Mouse (Mus musculus): ENCODE results near the gene Arhgef19.
A peak's percentile ranks its signal among the peaks of the same experiment; 100 is the strongest.

The Arhgef19 gene

DNA sequence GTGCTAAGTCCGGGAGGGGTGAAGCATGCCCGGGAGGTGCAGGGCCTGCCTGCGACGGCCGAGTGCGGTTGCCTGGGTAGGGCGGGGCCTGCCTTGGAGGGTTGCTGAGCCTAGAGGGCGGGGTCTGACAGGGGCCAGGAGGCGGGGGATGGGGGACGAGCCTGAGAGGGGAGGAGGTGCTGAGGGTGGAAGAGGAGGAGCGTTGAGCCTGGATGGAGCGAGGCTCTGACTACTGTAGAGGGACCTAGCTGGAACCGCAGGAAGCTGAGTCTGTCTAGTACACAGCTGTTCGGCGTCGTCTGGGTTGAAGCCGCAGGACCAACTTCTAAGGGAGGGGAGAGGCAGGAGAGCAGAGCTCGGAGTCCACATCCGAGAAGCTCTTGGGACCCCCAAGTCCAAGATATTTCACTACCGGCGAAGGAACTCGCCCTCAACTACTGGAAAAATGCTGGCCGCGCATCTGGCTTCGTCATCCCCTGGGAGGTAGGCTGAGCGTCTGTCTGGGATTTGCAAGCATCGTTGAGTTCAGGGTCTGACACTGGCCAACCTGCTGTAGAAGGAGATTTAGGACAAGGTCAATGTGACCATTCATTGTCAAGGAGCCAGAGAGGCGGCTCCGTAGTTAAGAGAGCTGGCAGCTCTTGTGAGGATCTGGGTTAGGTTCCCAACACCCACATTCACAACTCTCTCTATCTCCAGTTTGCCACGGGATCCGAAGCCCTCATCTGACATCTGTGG is at the start of gene Arhgef19:
Gene Arhgef19 (plus strand): TSS at position 112 of the 738 bp plus-strand sequence.
- DNase-seq (ENCODE audit: low read depth, low spot score): no peak

DNA sequence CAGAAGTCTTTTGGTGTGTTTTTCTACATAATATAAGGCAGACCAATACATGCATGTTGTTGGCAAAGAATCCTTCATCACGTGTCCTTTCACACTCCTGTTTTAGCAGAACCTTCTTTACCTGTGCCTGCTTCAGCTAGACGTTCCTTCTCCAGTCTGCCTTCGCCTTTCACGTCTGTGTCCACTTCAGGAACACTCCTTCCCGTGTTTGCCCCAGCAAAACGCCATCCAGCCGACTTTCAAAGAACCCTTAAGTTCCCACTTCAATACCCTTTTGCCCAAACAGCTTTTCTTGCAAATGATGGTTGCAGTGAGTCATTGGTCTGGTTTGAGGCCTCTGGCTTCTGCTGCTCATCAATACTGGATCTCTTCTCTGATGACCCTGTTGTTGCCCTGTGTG is 48.0 kb upstream of the Arhgef19 start:
- no peak for DNase-seq (ENCODE audit: low read depth, low spot score)

DNA sequence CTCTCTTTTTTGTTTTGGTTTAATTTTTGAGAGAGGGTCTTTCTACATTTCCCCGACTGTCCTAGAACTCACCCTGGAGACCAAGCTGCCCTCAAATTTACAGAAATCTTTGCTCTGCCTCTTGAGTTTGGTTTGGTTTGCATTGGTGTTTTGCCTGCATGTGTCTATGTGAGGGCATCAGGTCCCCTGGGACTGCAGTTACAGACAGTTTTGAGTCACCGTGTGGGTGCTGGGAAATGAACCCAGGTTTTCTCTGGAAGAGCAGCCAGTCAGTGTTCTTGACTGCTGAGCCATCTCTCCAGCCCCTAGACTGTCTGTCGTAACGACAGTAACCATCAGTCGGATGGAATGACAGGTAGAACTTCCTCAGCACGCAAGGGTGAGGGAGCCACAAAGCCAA is 44.7 kb upstream of the Arhgef19 start:
- DNase-seq (ENCODE audit: low read depth, low spot score): no peak

DNA sequence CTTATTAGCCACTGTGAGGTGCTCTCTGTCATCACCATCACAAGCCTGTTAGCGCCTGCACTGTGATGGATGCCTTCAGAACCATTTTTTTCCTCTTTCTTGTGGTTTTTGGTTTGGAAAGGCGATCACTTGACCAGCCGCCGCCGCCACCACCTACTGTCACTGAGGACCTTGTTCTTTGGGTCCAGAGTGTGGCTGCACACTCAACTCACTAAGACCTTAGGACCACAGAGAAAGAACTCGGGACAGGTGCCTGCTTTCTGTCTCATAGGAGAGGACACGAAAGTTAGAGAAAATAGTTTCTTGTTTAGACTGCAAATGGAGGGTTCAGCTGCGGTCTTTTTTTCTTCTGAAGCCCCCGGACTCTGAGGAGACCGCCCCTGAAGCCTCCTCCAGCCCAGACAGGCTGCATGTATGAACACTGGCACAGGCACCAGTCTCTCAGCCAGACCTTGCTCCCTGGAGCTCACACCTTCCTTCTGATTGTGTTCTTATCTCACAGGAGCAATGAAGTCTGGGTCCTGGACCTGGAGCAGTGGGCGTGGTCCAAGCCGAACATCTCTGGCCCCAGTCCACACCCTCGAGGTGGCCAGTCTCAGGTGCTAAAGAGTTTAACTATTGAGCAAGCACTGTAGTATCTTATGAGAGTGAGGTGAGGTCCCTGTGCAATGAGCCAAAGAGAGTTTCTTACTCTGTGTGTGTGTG is 42.2 kb upstream of the Arhgef19 start:
- DNase-seq (ENCODE audit: low read depth, low spot score): no peak

DNA sequence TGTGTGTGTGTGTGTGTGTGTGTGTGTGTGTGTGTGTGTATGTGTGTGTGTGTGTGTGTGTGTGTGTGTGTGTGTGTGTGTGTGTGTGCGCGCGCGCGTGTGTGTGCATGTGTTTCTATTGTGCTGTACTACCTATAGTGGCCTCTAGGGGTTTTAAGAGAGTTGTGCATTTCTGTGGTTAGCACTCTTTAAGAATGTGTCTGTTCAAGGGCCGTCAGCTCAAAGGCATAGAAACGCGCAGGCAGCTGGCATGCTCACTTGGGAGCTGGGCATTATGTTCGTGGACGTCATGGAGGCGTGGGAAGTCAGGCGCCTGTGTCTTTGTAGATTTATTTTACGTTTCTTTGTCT is 41.6 kb upstream of the Arhgef19 start:
- DNase-seq (ENCODE audit: low read depth, low spot score): no peak

DNA sequence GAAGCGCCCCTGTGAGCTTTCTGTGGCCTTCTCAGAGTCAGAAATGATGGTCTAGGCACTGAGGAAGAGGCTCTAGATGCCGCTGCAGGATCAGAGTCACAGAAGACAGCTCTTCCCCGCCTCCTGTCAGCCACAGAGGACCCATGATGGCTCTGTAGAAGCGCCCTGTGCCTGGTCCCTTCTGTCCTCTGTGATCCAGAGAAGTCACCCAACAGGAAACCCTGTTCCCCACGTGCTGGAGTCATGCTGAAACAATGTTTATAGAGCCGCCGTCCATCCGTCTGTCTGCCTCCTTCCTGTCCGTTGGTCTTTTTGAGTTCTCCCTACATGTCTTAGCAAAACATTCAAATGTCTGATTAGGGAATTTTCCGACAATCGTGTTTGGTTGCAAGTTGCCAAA is 38.4 kb upstream of the Arhgef19 start:
- no peak for DNase-seq (ENCODE audit: low read depth, low spot score)

DNA sequence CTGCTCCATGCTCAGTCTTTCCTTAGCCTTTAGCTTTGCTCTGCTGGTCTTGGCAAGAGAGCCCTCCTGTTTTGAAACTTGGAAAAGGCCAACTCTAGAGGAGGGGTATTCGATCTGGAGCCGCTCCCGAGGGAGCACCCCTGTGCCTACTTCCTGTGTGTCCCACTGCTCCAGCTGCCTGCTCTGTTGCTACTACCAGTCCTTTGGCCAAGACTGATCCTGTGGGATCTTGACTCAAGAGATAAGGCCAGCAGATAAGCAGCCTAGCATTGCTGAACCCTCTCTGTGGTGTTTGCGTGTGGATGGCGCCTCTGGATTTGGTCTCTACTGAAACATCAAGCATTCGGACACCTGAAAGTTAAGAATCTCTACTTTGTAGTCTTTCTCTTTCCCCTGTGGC is 37.1 kb upstream of the Arhgef19 start:
- no peak for DNase-seq (ENCODE audit: low read depth, low spot score)

DNA sequence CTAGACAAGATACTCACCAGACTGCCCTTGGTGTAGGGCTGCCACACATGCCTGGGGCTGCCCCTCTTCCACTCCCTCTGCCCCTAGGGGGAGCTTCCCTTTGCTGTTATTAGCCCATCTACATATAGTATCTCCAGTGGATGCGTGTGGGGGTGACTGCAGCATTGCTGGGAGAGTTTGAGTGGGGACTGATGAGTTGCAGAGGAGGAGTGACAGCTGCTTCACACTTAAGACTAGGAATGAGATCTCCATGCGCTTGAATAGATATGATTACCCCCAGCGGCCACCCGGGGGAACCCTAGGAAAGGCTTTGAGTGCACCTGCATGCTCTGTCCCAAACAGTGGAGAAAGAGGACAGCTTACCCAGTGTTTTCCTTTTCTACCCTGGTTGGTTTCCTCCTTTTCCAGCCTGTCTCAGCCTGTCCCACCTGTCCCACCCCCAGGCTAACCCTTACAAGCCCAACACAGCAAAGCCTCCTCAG is 34.7 kb upstream of the Arhgef19 start:
- DNase-seq (ENCODE audit: low read depth, low spot score): no peak

DNA sequence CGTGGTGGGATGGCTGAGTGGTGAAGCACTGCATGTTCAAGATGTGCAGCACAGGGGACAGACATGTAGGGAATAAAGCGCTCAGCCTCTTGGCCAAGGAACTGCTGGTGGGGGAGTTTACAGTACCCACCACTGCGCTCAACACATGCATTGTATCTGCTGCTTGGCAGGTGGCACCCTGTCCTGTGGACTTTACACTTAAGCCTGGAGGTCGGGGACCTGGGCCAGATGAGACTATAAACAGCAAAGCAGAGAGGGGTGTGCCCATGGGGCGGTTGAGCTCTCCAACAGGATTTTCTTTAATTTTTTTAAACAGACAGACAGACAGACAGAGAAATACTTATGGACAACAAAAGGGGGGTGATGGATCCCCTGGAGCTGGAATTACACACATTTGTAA is 32.2 kb upstream of the Arhgef19 start:
- no peak for DNase-seq (ENCODE audit: low read depth, low spot score)

DNA sequence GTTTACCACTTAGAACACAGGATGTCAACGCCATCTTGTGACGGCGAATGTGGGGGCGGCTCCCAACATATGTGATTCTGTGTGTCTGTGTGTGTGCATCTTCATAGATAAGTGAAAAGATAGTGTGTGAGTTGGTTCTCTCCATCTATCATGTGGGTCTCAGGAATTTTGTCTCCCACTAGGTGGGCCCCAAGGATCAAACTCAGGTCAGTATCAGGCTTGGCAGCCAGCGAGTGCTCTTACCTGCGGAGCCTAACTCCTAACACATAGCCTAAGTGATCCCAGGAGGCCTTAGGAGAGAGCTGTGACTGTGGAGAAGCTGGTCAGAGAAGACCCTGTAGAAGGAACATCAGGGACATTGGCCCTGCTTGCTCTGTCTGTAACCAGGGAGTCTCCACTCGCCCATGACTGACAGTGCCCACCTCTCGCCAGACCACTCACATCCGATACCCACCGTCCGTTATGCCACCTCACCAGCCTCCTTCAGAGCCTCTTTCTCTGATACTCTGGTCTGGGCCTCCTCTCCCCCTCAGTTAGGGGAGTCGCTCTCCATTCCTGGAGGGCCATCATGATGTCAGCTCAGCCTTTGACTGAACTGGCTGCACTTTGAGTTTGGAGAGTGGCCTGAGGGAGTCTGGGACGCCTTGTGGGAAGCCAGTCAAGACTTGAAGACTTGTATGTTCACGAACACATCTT is 28.6 kb upstream of the Arhgef19 start:
- DNase-seq (ENCODE audit: low read depth, low spot score): no peak

DNA sequence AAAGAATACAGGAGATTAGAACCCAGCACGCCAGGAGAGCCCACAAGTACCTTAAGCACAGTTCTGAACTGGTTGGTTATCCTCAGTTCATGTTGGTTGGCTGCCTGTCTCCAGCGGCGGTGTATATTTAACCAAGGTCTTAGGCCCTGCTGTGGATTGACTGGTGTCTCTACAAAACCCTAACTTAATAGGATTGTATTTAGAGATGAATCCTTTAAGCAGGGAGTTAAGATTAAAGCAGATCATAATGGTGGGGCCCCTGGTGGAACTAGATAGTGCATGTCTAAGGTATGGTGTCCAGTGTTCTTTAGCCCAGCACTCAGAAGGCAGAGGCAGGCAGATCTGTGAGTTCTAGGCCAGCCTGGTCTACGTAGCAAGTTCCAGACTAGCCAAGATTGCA is 27.7 kb upstream of the Arhgef19 start:
- DNase-seq (ENCODE audit: low read depth, low spot score): no peak

DNA sequence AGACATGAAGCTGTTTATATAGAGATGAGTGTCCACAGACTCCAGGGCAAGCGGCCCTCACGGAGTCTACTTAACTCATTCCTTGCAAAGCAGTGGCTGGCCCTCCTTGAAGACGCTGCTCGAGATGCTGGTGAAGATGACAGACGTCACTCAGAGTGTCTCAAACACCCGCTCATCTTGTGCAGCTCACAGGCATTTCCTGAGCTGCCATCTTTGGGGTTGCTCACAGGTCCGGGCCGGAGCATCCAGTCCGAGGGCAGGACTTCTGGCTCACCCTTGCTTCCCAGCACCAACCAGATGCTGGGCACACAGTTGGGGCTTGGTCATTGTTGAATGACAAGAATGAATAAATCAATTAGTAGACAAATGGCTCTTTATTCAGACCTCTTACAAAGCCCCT is 26.4 kb upstream of the Arhgef19 start:
- DNase-seq (ENCODE audit: low read depth, low spot score): no peak

DNA sequence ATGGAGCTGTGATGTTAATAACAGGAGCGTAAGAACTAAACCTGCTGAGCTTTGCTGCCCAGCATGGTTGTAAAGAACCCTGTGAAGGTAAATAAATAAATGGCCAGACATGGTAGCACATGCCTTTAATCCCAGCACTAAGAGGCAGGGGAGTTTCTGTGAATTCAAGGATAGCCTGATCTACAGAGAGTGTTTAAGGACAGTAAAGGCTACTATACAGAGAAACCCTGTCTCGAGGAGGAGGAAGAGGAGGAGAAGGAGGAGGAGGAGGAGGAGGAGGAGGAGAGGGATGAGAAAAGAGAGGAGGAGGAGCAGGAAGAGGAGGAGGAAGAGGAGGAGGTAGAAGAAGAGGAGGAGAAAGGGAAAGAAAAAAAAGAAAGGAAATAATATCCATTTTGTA is 26.0 kb upstream of the Arhgef19 start:
- DNase-seq (ENCODE audit: low read depth, low spot score): no peak

DNA sequence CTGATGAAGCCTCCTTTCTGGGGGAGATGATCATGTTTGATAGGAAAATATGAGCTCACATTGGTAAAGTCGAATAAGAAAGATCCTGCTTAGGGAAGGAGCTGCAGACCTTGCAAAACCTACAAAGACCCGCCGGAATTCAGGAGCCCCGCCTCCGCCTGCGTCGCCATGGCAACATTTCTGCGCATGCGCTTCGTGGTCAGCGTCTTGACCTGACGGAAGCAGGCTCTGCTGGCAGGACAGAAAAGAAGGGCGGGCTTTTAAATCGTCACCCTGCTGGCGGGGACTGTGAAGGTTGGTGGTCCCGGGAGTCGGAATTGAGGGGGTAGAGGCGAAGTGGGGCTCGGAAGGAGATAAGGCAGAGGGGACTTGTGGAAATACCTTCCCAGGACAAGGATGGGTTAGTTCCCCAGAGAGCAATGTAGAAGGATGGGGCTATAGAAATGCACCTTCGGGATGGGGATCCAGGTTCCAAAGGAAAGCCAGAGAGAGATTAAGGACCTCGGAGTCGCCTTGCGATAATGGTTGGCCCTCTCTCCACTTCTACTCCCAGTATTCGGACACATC is 25.4 kb upstream of the Arhgef19 start, which contains the start of gene Rsg1:
Gene Rsg1 (plus strand): TSS at position 187 of the 567 bp plus-strand sequence.
- peak; percentile 88 for DNase-seq (ENCODE audit: low read depth, low spot score)

DNA sequence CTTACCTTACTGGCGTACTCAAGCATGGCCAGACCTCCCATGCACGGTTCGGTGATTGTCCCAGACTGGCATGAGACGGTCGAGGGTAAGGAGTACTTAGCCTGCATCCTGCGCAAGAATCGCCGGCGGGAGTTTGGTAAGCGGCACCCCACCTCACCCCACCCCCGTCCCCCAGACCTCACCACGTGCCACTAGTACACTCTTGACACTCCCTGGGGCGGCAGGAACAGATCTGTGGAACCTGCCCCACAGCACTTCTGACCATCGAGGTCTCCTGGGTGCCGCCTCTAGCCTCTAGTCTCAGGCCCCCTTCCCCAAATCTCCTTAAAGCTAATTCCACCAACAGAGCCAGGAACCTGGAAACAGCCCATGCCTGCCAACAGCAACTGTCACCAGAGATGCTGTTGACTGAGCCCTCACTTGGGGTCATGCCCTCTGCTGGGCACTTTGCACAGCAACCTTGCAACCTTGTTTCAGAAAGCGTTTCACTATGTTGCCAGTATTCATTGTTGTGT is 24.9 kb upstream of the Arhgef19 start:
- DNase-seq (ENCODE audit: low read depth, low spot score): no peak

DNA sequence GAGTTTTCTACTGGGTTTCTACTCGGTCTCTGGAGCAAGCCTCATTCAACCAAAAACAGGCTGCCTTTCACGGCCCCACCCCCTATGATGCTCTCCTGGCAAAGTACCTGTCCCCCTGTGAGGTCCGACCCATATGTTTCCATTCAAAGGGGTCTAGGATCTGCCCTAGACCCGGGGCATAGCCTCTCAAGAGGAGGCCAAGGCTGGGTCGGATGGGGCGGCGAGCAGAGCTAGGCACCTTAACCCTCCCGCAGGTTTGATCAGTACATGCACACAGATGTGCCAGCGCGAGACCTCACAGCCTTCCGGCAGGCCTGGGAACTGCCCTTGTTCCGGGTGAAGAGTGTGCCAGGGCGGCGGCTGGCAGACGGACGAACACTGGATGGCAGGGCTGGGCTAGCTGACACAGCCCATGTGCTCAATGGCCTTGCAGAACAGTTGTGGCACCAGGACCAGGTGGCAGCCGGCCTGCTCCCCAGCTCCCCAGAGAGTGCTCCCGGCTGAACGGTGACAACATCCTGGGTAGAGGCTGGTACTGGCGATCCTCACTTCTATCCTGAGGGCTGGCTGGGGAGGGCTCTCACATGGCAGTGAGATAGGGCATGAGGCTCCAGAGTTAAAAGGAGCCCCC is 19.6 kb upstream of the Arhgef19 start:
- no peak for DNase-seq (ENCODE audit: low read depth, low spot score)

DNA sequence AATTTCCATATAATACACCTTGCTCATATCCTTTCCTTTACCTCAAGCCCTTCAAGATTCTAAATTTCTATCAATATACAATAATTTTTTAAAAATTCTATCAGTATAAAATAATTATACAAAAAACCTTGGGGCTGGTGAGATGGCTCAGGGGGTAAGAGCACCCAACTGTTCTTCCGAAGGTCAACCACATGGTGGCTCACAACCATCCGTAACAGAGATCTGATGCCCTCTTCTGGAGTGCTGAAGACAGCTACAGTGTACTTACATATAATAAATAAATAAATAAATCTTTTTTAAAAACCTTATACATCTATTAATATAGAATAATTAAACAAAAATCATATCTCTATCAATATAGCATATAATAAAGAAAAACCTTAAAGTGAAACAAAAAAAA is 17.5 kb upstream of the Arhgef19 start:
- DNase-seq (ENCODE audit: low read depth, low spot score): no peak

DNA sequence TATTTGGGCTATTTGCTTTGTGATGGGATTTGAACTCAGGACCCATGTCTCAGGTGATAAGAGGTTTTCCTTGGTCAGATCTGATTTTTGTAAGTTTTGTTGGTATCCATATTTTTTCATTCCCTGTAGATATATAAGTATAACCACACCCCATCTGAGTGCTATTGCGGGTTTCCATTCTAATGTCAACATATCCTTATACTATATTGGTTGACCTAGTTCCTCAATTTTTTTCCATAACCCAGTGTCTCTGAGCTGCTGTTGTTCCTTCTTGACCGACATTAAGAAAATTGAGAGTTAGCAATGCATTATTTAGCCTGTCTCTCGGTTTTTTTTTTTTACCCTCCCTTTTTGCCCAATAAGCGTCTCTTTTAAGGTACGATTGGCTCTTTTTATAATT is 16.5 kb upstream of the Arhgef19 start:
- DNase-seq (ENCODE audit: low read depth, low spot score): no peak

DNA sequence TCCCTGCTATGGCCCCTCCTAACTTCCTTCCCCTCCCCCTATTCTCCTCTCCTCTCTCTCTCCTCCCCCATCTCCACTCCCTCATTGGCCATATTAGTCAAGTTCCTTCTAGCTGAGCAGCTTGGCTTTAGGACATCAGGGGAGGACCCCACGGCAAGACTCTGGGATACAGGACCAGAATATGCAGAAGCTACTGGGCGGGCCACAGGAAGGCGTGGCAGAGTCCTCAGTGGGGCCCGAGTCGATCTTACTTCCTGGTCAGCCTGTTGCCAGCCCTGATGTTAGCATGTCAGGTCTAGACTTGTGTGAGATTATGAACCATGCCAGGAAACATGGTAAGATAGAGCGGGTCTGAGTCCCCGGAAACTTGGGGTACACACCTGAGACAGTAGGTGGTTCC is 10.6 kb upstream of the Arhgef19 start:
- DNase-seq (ENCODE audit: low read depth, low spot score): no peak

DNA sequence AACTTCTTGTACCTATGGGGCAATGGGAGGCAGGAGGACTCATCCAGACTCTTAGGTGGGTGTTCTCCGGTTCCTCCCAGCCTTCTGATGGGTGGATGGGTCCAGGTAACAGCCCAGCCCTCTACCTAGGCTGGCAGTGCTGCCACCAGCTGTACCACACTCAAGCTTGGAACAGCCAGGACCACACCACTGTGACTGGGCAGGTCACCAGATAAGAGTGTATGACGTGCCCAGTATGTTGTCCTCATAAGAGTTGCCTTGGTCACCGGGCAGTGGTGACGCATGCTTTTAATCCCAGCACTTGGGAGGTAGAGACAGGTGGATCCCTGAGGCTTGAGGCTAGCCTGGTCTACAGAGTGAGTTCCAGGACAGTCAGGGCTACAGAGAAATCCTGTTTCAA is 6.1 kb upstream of the Arhgef19 start:
- DNase-seq (ENCODE audit: low read depth, low spot score): no peak

DNA sequence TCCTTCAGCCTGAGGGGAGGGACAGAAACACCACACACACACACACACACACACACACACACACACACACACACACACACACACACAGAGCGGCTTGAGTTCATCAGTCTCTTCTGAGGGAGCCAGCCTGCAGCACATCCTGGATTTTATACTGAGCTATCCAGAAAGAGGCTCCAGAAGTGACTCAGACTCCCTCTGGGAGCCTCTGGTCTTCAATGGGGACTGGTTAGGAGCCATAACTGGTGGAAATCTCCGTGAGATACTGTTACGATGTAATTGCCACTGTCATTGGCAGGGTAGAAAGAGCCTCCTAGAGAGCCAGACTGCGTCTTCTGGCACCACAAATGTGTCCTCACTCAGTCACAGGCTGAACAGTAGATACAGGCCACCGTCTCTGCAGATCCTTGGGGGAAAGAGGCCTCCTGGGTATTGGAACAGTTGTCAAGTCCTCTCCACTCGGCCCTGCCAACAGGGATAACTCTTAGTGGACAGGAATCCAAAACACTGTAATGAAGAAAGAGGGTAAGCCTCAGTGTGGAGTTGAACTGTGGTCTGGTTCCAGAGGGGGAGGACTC is 3.7 kb upstream of the Arhgef19 start:
- DNase-seq (ENCODE audit: low read depth, low spot score): no peak
